Mouse (Mus musculus) lung, postnatal 0 days (tissue): ENCODE measurements around the gene Rab11a.

ENCODE experiments used
- CTCF ChIP-seq: IDR thresholded peaks from 2 replicates; pipeline ENCODE4 v1.5.1; 2016; ENCODE audit warnings: antibody characterized with exemption, mild to moderate bottlenecking
- EP300 ChIP-seq: IDR thresholded peaks from 2 replicates; pipeline ENCODE4 v1.6.1; 2016; ENCODE audit warnings: antibody characterized with exemption, mild to moderate bottlenecking, control low read depth

GRCm38 (mm10) chr9:64691176-64691575 is 46.4 kb downstream of the Rab11a start:
- TF ChIP-seq CTCF (peak; percentile 87), EP300 (no peak)
